ENCODE assay signal across 8 mouse cellular contexts in the genomic region with DNA sequence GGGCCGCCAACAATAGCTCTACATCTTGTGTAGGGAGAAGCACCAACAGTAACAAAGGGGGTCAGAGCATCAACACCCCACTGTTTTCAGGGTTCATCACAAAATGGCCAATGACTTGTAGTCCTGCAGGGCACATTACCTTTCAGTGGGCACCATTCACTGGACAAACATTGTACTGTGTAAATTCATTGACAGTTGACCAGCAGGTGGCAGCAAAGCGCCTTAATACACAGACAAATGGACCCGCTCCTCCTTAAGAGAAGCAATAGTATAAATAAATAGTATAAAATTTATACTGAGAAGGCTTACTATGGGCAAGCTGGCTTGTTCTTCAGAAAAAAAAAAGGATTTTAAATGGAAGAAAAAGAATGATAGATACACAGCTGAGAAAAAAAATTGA. TPM values are rescaled to one million over a fixed set of nuclear protein-coding genes. Genes with fewer than 3 reads are reported as not detected.
DNase-seq lines count a peak whose midpoint lies in the region; ATAC-seq and TF ChIP-seq lines count a peak whose summit lies in the region.

No protein-coding gene starts in this region.

- no peak for ATAC-seq in forebrain, embryonic 11.5 days (replicated peaks; ENCODE audit: low FRiP score)
- ATAC-seq in forebrain, embryonic 12.5 days (ENCODE audit: low FRiP score): no peak
- no peak for ATAC-seq in midbrain, embryonic 14.5 days (ENCODE audit: low FRiP score, low TSS enrichment)
- ATAC-seq in midbrain, embryonic 16.5 days: no peak
- no peak for ATAC-seq in liver, embryonic 13.5 days (ENCODE audit: low read depth)

- WGBS in forebrain, embryonic 11.5 days: 49% methylated on average over 3 of the region's 3 CpGs
- WGBS in forebrain, embryonic 12.5 days: 39% methylated on average over 3 of the region's 3 CpGs
- WGBS in midbrain, embryonic 14.5 days: 44% methylated on average over 3 of the region's 3 CpGs
- WGBS in midbrain, embryonic 16.5 days: 40% methylated on average over 3 of the region's 3 CpGs
- WGBS in liver, embryonic 13.5 days (ENCODE audit: insufficient replicate concordance): 35% methylated on average over 3 of the region's 3 CpGs

- no peaks in the 10 kb centered on the region; the same call in 1 of the 2 replicates for H3K9me3 ChIP-seq in forebrain, embryonic 11.5 days (ENCODE audit: control insufficient read depth, low read length)
- H3K9me3 ChIP-seq in forebrain, embryonic 12.5 days: no peaks in the 10 kb centered on the region
- no peaks in the 10 kb centered on the region; the same call in 1 of the 2 replicates for H3K9me3 ChIP-seq in midbrain, embryonic 14.5 days (ENCODE audit: control insufficient read depth, low read length)
- H3K9me3 ChIP-seq in midbrain, embryonic 16.5 days (replicated peaks; ENCODE audit: control insufficient read depth, low read length, poor library complexity, severe bottlenecking): no peaks in the 10 kb centered on the region
- H3K9me3 ChIP-seq in liver, embryonic 13.5 days (replicated peaks): no peaks in the 10 kb centered on the region

- no peak for TF ChIP-seq POLR2A in brain, embryonic 14.5 days (IDR thresholded peaks at IDR 0.05; ENCODE audit: borderline replicate concordance, extremely low read depth, insufficient read depth, insufficient read length, poor library complexity, severe bottlenecking)

- no peaks in the 10 kb centered on the region for H3K4me1 ChIP-seq in forebrain, embryonic 11.5 days (replicated peaks; ENCODE audit: control insufficient read depth, insufficient read depth, low read length)
- no peaks in the 10 kb centered on the region for H3K4me1 ChIP-seq in forebrain, embryonic 12.5 days
- no peaks in the 10 kb centered on the region for H3K4me1 ChIP-seq in midbrain, embryonic 14.5 days (ENCODE audit: control insufficient read depth, insufficient read depth, low read length)
- H3K4me1 ChIP-seq in midbrain, embryonic 16.5 days (ENCODE audit: control insufficient read depth, insufficient read depth, low read length): no peaks in the 10 kb centered on the region
- H3K4me1 ChIP-seq in liver, embryonic 13.5 days (replicated peaks): no peaks in the 10 kb centered on the region

- DNase-seq in forebrain, embryonic 11.5 days (ENCODE audit: low spot score): peak; percentile 81
- DNase-seq in midbrain, embryonic 14.5 days: peak; percentile 85
- peak; percentile 79 for DNase-seq in brain, embryonic 14.5 days (ENCODE audit: low read depth)
- DNase-seq in gastrocnemius, postnatal 10 days: peak; percentile 74
- DNase-seq in liver, embryonic 13.5 days: peak; percentile 37
- DNase-seq in skeletal muscle tissue, adult 2 months (ENCODE audit: low read depth, low spot score): peak; percentile 40

- no peak overlapping the region for H3K4me3 ChIP-seq in forebrain, embryonic 11.5 days (ENCODE audit: low read depth, low read length)
- H3K4me3 ChIP-seq in forebrain, embryonic 12.5 days (replicated peaks): no peak overlapping the region
- H3K4me3 ChIP-seq in midbrain, embryonic 14.5 days (replicated peaks; ENCODE audit: low read depth, low read length): no peak overlapping the region
- no peak overlapping the region for H3K4me3 ChIP-seq in midbrain, embryonic 16.5 days (ENCODE audit: low read depth, low read length)
- H3K4me3 ChIP-seq in liver, embryonic 13.5 days (replicated peaks): no peak overlapping the region

- H3K4me2 ChIP-seq in forebrain, embryonic 11.5 days (ENCODE audit: low read depth, low read length, severe bottlenecking): no peak overlapping the region
- H3K4me2 ChIP-seq in forebrain, embryonic 12.5 days: no peak overlapping the region
- H3K4me2 ChIP-seq in midbrain, embryonic 14.5 days (ENCODE audit: low read length): no peak overlapping the region
- no peak overlapping the region for H3K4me2 ChIP-seq in midbrain, embryonic 16.5 days (ENCODE audit: low read length)
- H3K4me2 ChIP-seq in liver, embryonic 13.5 days: no peak overlapping the region

- peak; percentile 55; the same call in 1 of the 2 replicates for TF ChIP-seq CTCF in brain, embryonic 14.5 days (IDR thresholded peaks at IDR 0.05; ENCODE audit: borderline replicate concordance, extremely low read depth, insufficient read depth, insufficient read length)

- H3K9ac ChIP-seq in forebrain, embryonic 11.5 days (ENCODE audit: low read length): no peak overlapping the region
- H3K9ac ChIP-seq in forebrain, embryonic 12.5 days: no peak overlapping the region
- H3K9ac ChIP-seq in midbrain, embryonic 14.5 days (replicated peaks; ENCODE audit: low read length): no peak overlapping the region
- H3K9ac ChIP-seq in midbrain, embryonic 16.5 days (ENCODE audit: low read depth, low read length): no peak overlapping the region
- no peak overlapping the region for H3K9ac ChIP-seq in liver, embryonic 13.5 days

- no peak overlapping the region for H3K27ac ChIP-seq in forebrain, embryonic 11.5 days (ENCODE audit: low read depth, low read length)
- H3K27ac ChIP-seq in forebrain, embryonic 12.5 days: no peak overlapping the region
- H3K27ac ChIP-seq in midbrain, embryonic 14.5 days (replicated peaks; ENCODE audit: low read depth, low read length): no peak overlapping the region
- no peak overlapping the region for H3K27ac ChIP-seq in midbrain, embryonic 16.5 days (ENCODE audit: low read length)
- no peak overlapping the region for H3K27ac ChIP-seq in liver, embryonic 13.5 days

- no peaks in the 10 kb centered on the region for H3K27me3 ChIP-seq in forebrain, embryonic 11.5 days (ENCODE audit: control insufficient read depth, insufficient read depth, low read length)
- H3K27me3 ChIP-seq in forebrain, embryonic 12.5 days: no peaks in the 10 kb centered on the region
- no peaks in the 10 kb centered on the region for H3K27me3 ChIP-seq in midbrain, embryonic 14.5 days (ENCODE audit: control insufficient read depth, insufficient read depth, low read length)
- H3K27me3 ChIP-seq in midbrain, embryonic 16.5 days (ENCODE audit: control insufficient read depth, insufficient read depth, low read depth, low read length): no peaks in the 10 kb centered on the region
- H3K27me3 ChIP-seq in liver, embryonic 13.5 days: 0 out of 2 replicates have a peak, but pooled peaks cover 5% of the 10 kb centered on the region

- H3K36me3 ChIP-seq in forebrain, embryonic 11.5 days (ENCODE audit: control insufficient read depth, insufficient read depth, low read length): no peaks in the 10 kb centered on the region
- no peaks in the 10 kb centered on the region for H3K36me3 ChIP-seq in forebrain, embryonic 12.5 days (replicated peaks)
- no peaks in the 10 kb centered on the region for H3K36me3 ChIP-seq in midbrain, embryonic 14.5 days (ENCODE audit: control insufficient read depth, insufficient read depth, low read length)
- no peaks in the 10 kb centered on the region for H3K36me3 ChIP-seq in midbrain, embryonic 16.5 days (ENCODE audit: control insufficient read depth, insufficient read depth, low read length)
- no peaks in the 10 kb centered on the region for H3K36me3 ChIP-seq in liver, embryonic 13.5 days

RNA-seq across cellular contexts. Expression of gene Ncoa6, which starts 8.3 kb away (rescaled TPM):
- 34.3 and 35.6 TPM in 2 replicates for polyA plus RNA-seq in forebrain, embryonic 11.5 days (2014; fragmentation: Nextera tagmentation; extraction: Ambion mirVana)
- 37.8 and 38.3 TPM in 2 replicates for polyA plus RNA-seq in forebrain, embryonic 12.5 days (2016; fragmentation: Nextera tagmentation; extraction: Ambion mirVana)
- 36.6 and 41.5 TPM in 2 replicates for polyA plus RNA-seq in midbrain, embryonic 14.5 days (2014; fragmentation: Nextera tagmentation; extraction: Ambion mirVana)
- 22.7 and 26.6 TPM in 2 replicates for polyA plus RNA-seq in midbrain, embryonic 16.5 days (2015; fragmentation: Nextera tagmentation; extraction: Ambion mirVana)
- polyA plus RNA-seq in brain, embryonic 14.5 days (2012; rRNA removed): 56.8 and 75.2 TPM in 2 replicates
- total RNA-seq in gastrocnemius, postnatal 10 days (2021): 10 to 100 TPM; 21.1 to 28.5 TPM
- polyA plus RNA-seq in liver, embryonic 13.5 days (2015; fragmentation: Nextera tagmentation; extraction: Ambion mirVana): 5.3 and 8.1 TPM in 2 replicates

RNA-seq across cellular contexts. Expression of gene Acss2, which starts 35.7 kb away (rescaled TPM):
- 20.6 and 22.9 TPM in 2 replicates for polyA plus RNA-seq in forebrain, embryonic 11.5 days (2014; fragmentation: Nextera tagmentation; extraction: Ambion mirVana)
- 22.5 and 22.9 TPM in 2 replicates for polyA plus RNA-seq in forebrain, embryonic 12.5 days (2016; fragmentation: Nextera tagmentation; extraction: Ambion mirVana)
- polyA plus RNA-seq in midbrain, embryonic 14.5 days (2014; fragmentation: Nextera tagmentation; extraction: Ambion mirVana): 22.4 and 25.7 TPM in 2 replicates
- polyA plus RNA-seq in midbrain, embryonic 16.5 days (2015; fragmentation: Nextera tagmentation; extraction: Ambion mirVana): 23.9 TPM in 2 replicates
- 26.5 and 29.5 TPM in 2 replicates for polyA plus RNA-seq in brain, embryonic 14.5 days (2012; rRNA removed)
- total RNA-seq in gastrocnemius, postnatal 10 days (2021): 10 to 100 TPM; 28.4 to 33.4 TPM
- 20.9 and 22.4 TPM in 2 replicates for polyA plus RNA-seq in liver, embryonic 13.5 days (2015; fragmentation: Nextera tagmentation; extraction: Ambion mirVana)

RNA-seq across cellular contexts. Expression of gene Ggt7, which starts 36.0 kb away (rescaled TPM):
- polyA plus RNA-seq in forebrain, embryonic 11.5 days (2014; fragmentation: Nextera tagmentation; extraction: Ambion mirVana): 10.6 and 11.3 TPM in 2 replicates
- polyA plus RNA-seq in forebrain, embryonic 12.5 days (2016; fragmentation: Nextera tagmentation; extraction: Ambion mirVana): 27.5 and 32.1 TPM in 2 replicates
- polyA plus RNA-seq in midbrain, embryonic 14.5 days (2014; fragmentation: Nextera tagmentation; extraction: Ambion mirVana): 41.1 and 43.2 TPM in 2 replicates
- 78.9 and 83.3 TPM in 2 replicates for polyA plus RNA-seq in midbrain, embryonic 16.5 days (2015; fragmentation: Nextera tagmentation; extraction: Ambion mirVana)
- polyA plus RNA-seq in brain, embryonic 14.5 days (2012; rRNA removed): 160 and 237 TPM in 2 replicates
- 1 to 10 TPM; 1.0 to 1.1 TPM for total RNA-seq in gastrocnemius, postnatal 10 days (2021)
- 0.28 and 0.31 TPM in 2 replicates for polyA plus RNA-seq in liver, embryonic 13.5 days (2015; fragmentation: Nextera tagmentation; extraction: Ambion mirVana)
